ENCODE assay signal across 12 mouse cellular contexts in the genomic region with DNA sequence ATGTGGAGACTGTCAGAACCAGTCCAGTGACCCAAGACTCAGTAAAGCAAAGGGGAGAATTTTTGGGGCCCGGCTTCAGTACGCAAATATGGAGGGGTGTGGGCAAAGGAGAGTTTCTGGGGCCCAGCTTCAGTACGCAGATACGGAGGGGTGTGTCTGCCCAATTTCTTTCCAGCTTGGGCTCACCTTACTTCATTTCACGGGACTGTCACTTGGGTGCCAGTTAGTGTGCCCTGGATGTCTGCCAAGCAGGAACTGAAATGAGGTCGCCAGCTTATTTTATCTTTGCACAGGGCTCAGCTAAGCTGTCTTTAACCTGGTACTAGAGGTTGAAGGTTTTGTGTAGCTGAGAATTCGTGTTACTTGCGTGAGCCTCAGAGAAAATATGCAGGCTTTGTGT.
DNase-seq lines count a peak whose midpoint lies in the region; TF ChIP-seq lines count a peak whose summit lies in the region.
"Had no signal": no experiment of that assay in that cellular context is flagged by ENCODE, and none has a peak within 500 bp of the region (broad histone marks: within the 10 kb centered on the region; RNA-seq: fewer than 3 reads in every experiment).

No protein-coding gene starts in this region.

- H3K27ac ChIP-seq in CH12.LX (ENCODE audit: insufficient read depth, low read depth), result no peak overlapping the region
- H3K27ac ChIP-seq: embryonic facial prominence, embryonic 15.5 days; midbrain, embryonic 12.5 days had no signal

- no peak for TF ChIP-seq CTCF in CH12.LX (conservative IDR thresholded peaks at IDR 0.05 in 1 of 2, IDR thresholded peaks at IDR 0.05 in 1 of 2; ENCODE audit: low read depth in 2 of 2, low read length in 2 of 2)

- H3K9me3 ChIP-seq in CH12.LX (replicated peaks; ENCODE audit: low read length), result no peaks in the 10 kb centered on the region
- H3K9me3 ChIP-seq: embryonic facial prominence, embryonic 15.5 days; midbrain, embryonic 12.5 days had no signal

- TF ChIP-seq RAD21 in CH12.LX (IDR thresholded peaks at IDR 0.05; ENCODE audit: low read depth, low read length), result no peak

- H3K79me2 ChIP-seq in CH12.LX (replicated peaks; ENCODE audit: control insufficient read depth, extremely low read depth, insufficient read depth, poor library complexity, severe bottlenecking), result no peaks in the 10 kb centered on the region

- H3K36me3 ChIP-seq in CH12.LX (replicated peaks in 1 of 2; ENCODE audit: control insufficient read depth in 1 of 2, insufficient read depth in 1 of 2, low read length in 1 of 2), result peaks cover 0 to 22% of the 10 kb centered on the region in 2 experiments
- H3K36me3 ChIP-seq: embryonic facial prominence, embryonic 15.5 days; midbrain, embryonic 12.5 days had no signal

- DNase-seq in cerebellum, adult 9-11 months, result peak; percentile 16
- no peak for DNase-seq in cerebellum, postnatal 4 days (ENCODE audit: low spot score in 2 of 2)
- DNase-seq in CH12.LX (ENCODE audit: extremely low read depth), result peak; percentile 19
- peak; percentile 33 for DNase-seq in gastrocnemius, postnatal 14 days
- peak; percentile 68 for DNase-seq in kidney, postnatal 10 days
- DNase-seq in left cerebral cortex, postnatal 36 days (ENCODE audit: low spot score in 2 of 2), result no peak
- DNase-seq in thymus, postnatal 4 days, result no peak
- DNase-seq in natural killer cell, adult 2 months (ENCODE audit: low spot score in 2 of 2), result no peak
- DNase-seq: left cerebral cortex, postnatal 4 days; right cerebral cortex, adult 18-20 months had no signal

- TF ChIP-seq EP300 in CH12.LX (IDR thresholded peaks at IDR 0.05; ENCODE audit: low read length), result no peak

- peaks cover 8 to 63% of the 10 kb centered on the region in 2 experiments for H3K4me1 ChIP-seq in CH12.LX (ENCODE audit: control insufficient read depth in 1 of 2, insufficient read depth in 2 of 2)
- H3K4me1 ChIP-seq: embryonic facial prominence, embryonic 15.5 days; midbrain, embryonic 12.5 days had no signal

- no peak overlapping the region for H3K9ac ChIP-seq in CH12.LX (ENCODE audit: insufficient read depth, low read depth)
- H3K9ac ChIP-seq: embryonic facial prominence, embryonic 15.5 days; midbrain, embryonic 12.5 days had no signal

- intact Hi-C loops in gastrocnemius, postnatal 14 days (cut with DNase I; ENCODE audit: low total_unique reads), result no loop called here
- intact Hi-C loops in left cerebral cortex, postnatal 36 days (cut with DNase I), result no loop called here

- TF ChIP-seq POLR2A in CH12.LX (IDR thresholded peaks at IDR 0.05; ENCODE audit: low read depth, low read length), result no peak

- H3K4me3 ChIP-seq in CH12.LX (replicated peaks in 1 of 3; ENCODE audit: low read depth in 2 of 3, low read length in 2 of 3, poor library complexity in 1 of 3), result no peak overlapping the region
- H3K4me3 ChIP-seq: embryonic facial prominence, embryonic 15.5 days; midbrain, embryonic 12.5 days had no signal

- H3K27me3 ChIP-seq in CH12.LX (replicated peaks), result no peaks in the 10 kb centered on the region
- H3K27me3 ChIP-seq: embryonic facial prominence, embryonic 15.5 days; midbrain, embryonic 12.5 days had no signal

- in situ Hi-C loops in CH12.LX (cut with MboI; ENCODE audit: low pct_ligation_motif_present, low pct_unique_long_range_greater_than_20kb, low sequenced_read_pairs), result no loop called here

- dilution Hi-C loops in CH12.LX (cut with MboI; ENCODE audit: extremely low pct_ligation_motif_present, extremely low pct_unique_long_range_greater_than_20kb, low sequenced_read_pairs), result no loop called here

- no peak overlapping the region for H3K4me2 ChIP-seq in CH12.LX (ENCODE audit: insufficient read depth, low read depth, poor library complexity, severe bottlenecking)
- H3K4me2 ChIP-seq: embryonic facial prominence, embryonic 15.5 days; midbrain, embryonic 12.5 days had no signal

TF ChIP-seq in CH12.LX, 34 proteins besides CTCF, POLR2A, EP300 and RAD21:
- TF ChIP-seq ZC3H11A (IDR thresholded peaks at IDR 0.05; ENCODE audit: low read depth, low read length), result no peak
- no peak for TF ChIP-seq ZKSCAN1 (IDR thresholded peaks at IDR 0.05; ENCODE audit: borderline replicate concordance, low read depth, low read length)
- TF ChIP-seq GABPA (IDR thresholded peaks at IDR 0.05; ENCODE audit: insufficient replicate concordance, low read depth, low read length), result no peak
- no peak for TF ChIP-seq USF2 (conservative IDR thresholded peaks at IDR 0.05; ENCODE audit: low read depth, low read length)
- TF ChIP-seq IRF4 (IDR thresholded peaks at IDR 0.05; ENCODE audit: low read depth, low read length), result no peak
- TF ChIP-seq MYC (IDR thresholded peaks at IDR 0.05; ENCODE audit: low read depth, low read length), result no peak
- TF ChIP-seq JUND (conservative IDR thresholded peaks at IDR 0.05; ENCODE audit: low read depth, low read length), result no peak

Comparison
In these comparisons a context has a peak if more than half of its experiments do, and no peak if none do; other contexts are left out.
1. DNase-seq: peak in cerebellum, adult 9-11 months (single experiment), CH12.LX (single experiment), gastrocnemius, postnatal 14 days (single experiment) and kidney, postnatal 10 days (single experiment); none in cerebellum, postnatal 4 days (0 of 2), left cerebral cortex, postnatal 36 days (0 of 2), thymus, postnatal 4 days (single experiment) and natural killer cell, adult 2 months (0 of 2).